Mouse (Mus musculus): ENCODE results near the gene Smug1. TPM values are rescaled to one million over a fixed set of nuclear protein-coding genes. Genes with fewer than 3 reads are reported as not detected.

Smug1 gene
- polyA plus RNA-seq, 1 experiment from 2014 or later: 15.8 TPM

DNA sequence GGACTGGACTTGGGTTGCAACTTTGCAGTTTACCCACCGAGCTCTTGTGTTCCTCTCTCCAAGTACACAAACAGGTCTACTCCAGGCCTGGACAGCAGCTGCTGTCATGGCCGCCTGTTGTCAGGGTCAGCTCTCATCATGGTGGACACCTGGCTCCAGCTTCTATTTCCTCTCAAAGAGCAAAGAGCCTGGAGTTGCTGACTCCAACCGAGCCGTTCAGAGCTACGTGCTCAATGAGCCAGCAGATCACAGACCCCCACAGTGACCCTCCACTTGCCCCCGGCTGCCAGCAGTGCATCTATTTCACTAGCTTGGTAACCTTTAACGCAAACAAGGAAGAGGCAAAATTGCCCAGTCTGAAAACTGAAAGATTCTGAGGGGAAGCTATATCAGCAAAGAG is 23.2 kb upstream of the Smug1 start:
- Histone ChIP-seq H3K9me3 (no peaks in the 10 kb centered on the region), H3K4me3 (no peak overlapping the region), H3K27me3 (replicated peaks) (no peaks in the 10 kb centered on the region), H3K4me2 (no peak overlapping the region), H3K36me3 (peaks cover 52% of the 10 kb centered on the region), H3K9ac (no peak overlapping the region), H3K4me1 (peaks cover 18% of the 10 kb centered on the region), H3K27ac (replicated peaks) (no peak overlapping the region)
- WGBS: 88% methylated on average over 7 of the region's 7 CpGs
- ATAC-seq (ENCODE audit: extremely low read depth, insufficient number of reproducible peaks, low FRiP score, low TSS enrichment): no peak

DNA sequence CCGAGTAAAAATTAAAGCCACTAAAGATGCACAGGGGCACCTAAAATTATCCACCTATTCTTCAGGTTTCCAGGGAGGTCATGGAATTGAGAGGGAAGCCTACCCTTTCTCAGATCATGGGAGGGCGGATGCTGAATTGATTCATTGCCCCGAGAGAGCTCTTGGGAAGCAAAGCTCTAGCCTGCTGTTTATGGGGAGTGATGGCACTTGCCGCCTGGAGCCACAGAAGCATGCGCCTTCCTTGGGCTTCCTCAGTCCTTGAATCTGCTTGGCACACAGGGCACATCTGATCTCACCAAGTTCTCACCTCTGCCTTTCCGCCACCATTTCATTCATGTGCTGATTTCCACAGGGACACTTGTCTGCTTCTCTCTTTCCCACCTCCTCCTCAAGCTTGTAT is 20.9 kb upstream of the Smug1 start:
- ATAC-seq (ENCODE audit: extremely low read depth, insufficient number of reproducible peaks, low FRiP score, low TSS enrichment): no peak
- WGBS: 75% methylated on average over 6 of the region's 6 CpGs
- H3K36me3 ChIP-seq: peaks cover 30% of the 10 kb centered on the region
- H3K4me2 ChIP-seq: no peak overlapping the region
- H3K9me3 ChIP-seq: no peaks in the 10 kb centered on the region
- no peak overlapping the region for H3K4me3 ChIP-seq
- H3K27me3 ChIP-seq (replicated peaks): peaks cover 17% of the 10 kb centered on the region
- H3K4me1 ChIP-seq: peaks cover 28% of the 10 kb centered on the region
- no peak overlapping the region for H3K27ac ChIP-seq (replicated peaks)
- H3K9ac ChIP-seq: no peak overlapping the region

DNA sequence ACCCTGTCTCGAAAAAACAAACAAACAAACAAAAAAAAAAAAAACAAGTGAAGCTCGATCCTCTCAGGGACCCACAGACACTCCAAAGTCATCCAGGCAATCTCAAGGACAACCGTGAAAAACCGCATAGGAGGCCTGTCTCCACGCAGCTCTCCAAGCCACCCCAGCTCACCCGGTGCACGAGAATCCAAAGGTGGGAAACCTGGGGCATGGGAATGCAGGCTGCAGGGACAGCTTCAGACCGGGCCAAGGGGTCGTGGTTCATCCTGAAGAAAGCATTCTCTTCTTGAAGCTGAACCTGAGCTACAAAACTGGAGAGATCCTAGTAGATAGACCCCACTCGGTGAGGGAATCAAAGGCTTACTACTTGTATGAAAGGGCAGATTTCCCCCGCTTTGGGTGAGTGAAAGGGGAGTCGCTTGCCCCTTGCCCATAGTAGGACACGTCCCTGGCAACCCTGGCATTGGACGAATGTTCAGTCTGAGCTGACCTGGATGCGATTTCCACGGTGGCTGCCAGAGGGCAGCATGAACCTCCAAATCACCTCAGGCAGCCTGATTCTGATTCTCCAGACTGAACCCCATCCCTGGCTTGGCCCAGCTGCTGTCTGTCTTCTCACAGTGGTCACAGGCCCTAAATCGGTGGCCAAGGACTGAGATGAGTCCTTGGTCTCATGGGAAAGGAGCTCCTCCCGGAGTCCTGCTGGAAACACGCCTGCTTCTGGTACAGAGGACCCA is 18.7 kb upstream of the Smug1 start:
- Histone ChIP-seq H3K4me2 (no peak overlapping the region), H3K36me3 (peaks cover 8% of the 10 kb centered on the region), H3K27ac (replicated peaks) (no peak overlapping the region), H3K27me3 (replicated peaks) (peaks cover 32% of the 10 kb centered on the region), H3K9me3 (no peaks in the 10 kb centered on the region), H3K9ac (peak overlapping the region; percentile 50), H3K4me1 (peaks cover 34% of the 10 kb centered on the region), H3K4me3 (no peak overlapping the region)
- WGBS: 43% methylated on average over 19 of the region's 19 CpGs
- ATAC-seq (ENCODE audit: extremely low read depth, insufficient number of reproducible peaks, low FRiP score, low TSS enrichment): no peak

DNA sequence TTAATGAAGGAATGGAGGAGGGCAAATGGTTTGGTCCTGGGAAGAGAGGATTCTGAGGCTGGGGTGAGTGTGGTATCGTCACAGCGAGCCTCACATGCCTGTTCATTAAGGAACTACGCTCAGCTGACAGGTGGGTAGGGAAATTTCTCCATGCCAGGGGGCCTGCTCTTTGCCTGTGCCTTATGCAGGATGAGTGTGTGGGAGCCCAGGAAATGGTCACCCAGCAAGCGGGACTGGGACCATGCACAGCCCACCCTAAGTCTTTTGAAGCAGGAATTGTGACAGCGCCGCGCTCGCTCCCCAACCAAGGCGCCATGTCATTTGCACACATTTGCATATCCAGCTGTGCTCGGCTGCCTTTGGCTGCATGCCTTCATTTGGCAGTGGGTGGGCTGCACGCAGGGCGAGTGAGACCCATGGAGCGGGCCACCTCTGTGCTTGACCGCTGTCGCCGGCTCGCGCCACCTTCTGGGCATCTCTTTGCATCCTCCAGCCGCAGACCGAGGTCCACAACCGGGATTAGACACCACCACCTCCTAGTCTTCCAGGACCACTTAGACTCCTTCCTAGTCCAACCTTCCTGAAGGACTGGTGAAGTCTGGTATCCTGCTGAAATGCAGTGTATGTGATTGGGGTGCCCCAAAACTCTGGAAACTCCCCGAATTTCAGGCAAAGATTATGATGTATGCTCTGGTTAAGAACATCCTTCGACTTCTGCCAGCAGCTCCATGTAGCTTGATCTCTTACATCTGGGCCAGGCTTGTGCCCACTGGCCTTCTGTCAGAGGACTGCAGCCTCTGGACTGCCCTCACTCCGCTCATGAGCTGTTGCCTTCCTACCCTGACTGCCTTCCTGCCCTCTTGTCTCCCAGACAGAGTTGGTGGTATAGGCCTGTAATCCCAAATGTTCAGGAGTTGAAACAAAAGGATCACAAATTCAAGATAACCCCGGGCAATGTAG is 17.0 kb upstream of the Smug1 start:
- Histone ChIP-seq H3K36me3 (no peaks in the 10 kb centered on the region), H3K4me1 (peaks cover 24% of the 10 kb centered on the region), H3K9me3 (no peaks in the 10 kb centered on the region), H3K27me3 (replicated peaks) (peaks cover 49% of the 10 kb centered on the region), H3K9ac (peak overlapping the region; percentile 60), H3K4me2 (peak overlapping the region; percentile 72), H3K27ac (replicated peaks) (no peak overlapping the region), H3K4me3 (peak overlapping the region; percentile 53)
- 12% methylated on average over 25 of the region's 25 CpGs for WGBS
- no peak for ATAC-seq (ENCODE audit: extremely low read depth, insufficient number of reproducible peaks, low FRiP score, low TSS enrichment)

DNA sequence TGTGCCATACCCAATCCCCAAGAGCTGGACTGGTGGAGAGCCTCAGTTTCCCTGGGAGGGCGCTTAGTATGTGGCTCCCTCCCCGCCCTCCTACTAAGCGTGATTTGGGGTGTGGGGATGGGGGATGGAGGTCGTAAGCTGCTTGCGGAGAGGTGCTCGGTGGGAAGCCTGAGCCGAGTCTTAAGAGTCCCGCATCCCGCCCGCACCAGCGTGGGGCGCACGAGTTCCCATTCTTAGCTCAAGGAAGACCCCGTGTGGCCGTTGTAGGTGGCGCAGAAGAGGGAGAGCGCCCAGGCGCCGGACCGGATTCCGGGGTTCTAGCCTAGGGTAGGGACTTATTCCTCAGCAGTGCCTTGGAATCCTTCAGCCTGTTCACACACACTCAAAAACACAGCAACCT is 16.2 kb upstream of the Smug1 start:
- H3K36me3 ChIP-seq: no peaks in the 10 kb centered on the region
- H3K9ac ChIP-seq: peak overlapping the region; percentile 60
- peaks cover 57% of the 10 kb centered on the region for H3K27me3 ChIP-seq (replicated peaks)
- under 1% methylated on average over 21 of the region's 21 CpGs for WGBS
- no peaks in the 10 kb centered on the region for H3K9me3 ChIP-seq
- H3K4me1 ChIP-seq: peaks cover 24% of the 10 kb centered on the region
- no peak overlapping the region for H3K27ac ChIP-seq (replicated peaks)
- H3K4me2 ChIP-seq: peak overlapping the region; percentile 72
- ATAC-seq (ENCODE audit: extremely low read depth, insufficient number of reproducible peaks, low FRiP score, low TSS enrichment): no peak
- peak overlapping the region; percentile 53 for H3K4me3 ChIP-seq

DNA sequence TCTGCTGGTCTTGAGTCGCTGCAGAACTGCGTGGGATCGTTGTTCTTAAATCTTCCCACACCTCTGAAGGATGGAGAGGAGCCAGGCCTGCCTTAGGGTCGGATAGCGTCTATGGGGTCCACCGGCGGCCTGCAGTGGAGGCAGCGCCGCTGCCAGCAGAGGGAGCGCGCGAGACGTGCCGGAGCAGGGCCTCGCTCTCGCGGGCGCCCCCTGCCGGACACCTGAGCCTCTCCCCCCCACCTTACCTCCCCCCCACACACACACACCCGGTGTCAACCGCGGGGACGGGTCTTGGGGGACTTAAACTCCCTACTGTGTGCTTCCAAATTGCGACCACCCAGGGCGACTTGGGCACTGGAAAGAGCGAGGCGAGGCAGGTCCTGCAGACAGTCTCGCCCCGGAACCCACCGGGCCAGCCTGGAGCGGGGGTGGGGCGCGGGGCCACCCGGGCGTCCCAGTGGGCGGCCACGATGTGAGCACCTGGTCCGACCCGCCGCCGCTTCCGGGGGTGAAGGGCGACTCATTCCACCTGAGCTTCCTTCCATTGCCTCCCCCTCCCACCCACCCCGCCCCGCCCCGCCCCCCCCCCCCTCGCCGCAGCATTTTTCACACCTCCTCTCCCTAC is 15.4 kb upstream of the Smug1 start:
- Histone ChIP-seq H3K4me3 (peak overlapping the region; percentile 53), H3K27ac (replicated peaks) (no peak overlapping the region), H3K4me1 (peaks cover 31% of the 10 kb centered on the region), H3K27me3 (replicated peaks) (peaks cover 66% of the 10 kb centered on the region), H3K9me3 (no peaks in the 10 kb centered on the region), H3K36me3 (no peaks in the 10 kb centered on the region), H3K9ac (peak overlapping the region; percentile 70), H3K4me2 (peak overlapping the region; percentile 72)
- 1% methylated on average over 37 of the region's 48 CpGs for WGBS
- ATAC-seq (ENCODE audit: extremely low read depth, insufficient number of reproducible peaks, low FRiP score, low TSS enrichment): no peak

DNA sequence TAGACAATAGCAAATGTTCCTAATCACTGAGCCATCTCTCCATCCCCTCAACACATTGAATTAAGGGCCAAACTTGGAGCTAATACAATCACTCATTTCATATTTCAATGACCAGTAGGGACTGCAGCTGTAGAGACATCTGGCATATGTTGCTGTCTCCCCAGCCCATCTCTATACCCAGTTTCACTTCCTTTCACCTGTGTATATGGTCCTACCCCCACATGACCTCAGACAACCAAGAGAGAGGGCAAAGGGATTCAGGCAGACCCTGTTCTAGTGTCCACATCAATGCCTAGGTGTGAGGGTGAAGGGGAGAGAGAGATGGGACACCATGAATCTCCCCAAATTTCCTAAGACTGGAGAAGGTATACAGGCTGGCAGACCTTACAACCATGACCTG is 13.5 kb upstream of the Smug1 start:
- no peak for ATAC-seq (ENCODE audit: extremely low read depth, insufficient number of reproducible peaks, low FRiP score, low TSS enrichment)

DNA sequence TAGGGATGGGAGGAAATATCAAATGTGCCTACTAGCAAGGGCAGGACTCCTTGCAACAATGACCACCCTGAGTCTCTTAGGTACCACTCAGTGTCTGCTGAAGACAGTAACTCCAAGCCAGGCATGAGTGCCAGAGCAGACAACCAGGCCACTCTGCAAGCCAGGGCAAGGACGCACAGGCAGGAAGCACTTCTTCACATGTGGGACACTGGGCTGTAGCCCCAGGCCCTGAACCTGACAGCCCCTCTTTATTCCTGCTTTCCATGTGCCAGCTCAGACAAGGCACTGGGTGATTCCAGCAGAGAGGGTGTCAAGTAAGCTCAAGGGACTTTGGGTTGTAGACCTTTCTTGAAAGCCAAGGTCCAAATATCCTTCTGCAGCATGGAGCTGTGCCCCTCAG is 11.9 kb upstream of the Smug1 start:
- no peak overlapping the region for H3K27ac ChIP-seq (replicated peaks)
- no peak overlapping the region for H3K4me3 ChIP-seq
- peaks cover 93% of the 10 kb centered on the region for H3K27me3 ChIP-seq (replicated peaks)
- no peaks in the 10 kb centered on the region for H3K9me3 ChIP-seq
- no peaks in the 10 kb centered on the region for H3K36me3 ChIP-seq
- WGBS: 60% methylated on average over 1 of the region's 1 CpGs
- ATAC-seq (ENCODE audit: extremely low read depth, insufficient number of reproducible peaks, low FRiP score, low TSS enrichment): no peak
- no peak overlapping the region for H3K4me2 ChIP-seq
- no peak overlapping the region for H3K9ac ChIP-seq
- H3K4me1 ChIP-seq: peaks cover 28% of the 10 kb centered on the region

More for the DNA sequence above, 13.5 kb upstream of the Smug1 start:
- Histone ChIP-seq H3K4me1 (peaks cover 32% of the 10 kb centered on the region), H3K4me3 (no peak overlapping the region), H3K9me3 (no peaks in the 10 kb centered on the region), H3K27me3 (replicated peaks) (peaks cover 84% of the 10 kb centered on the region), H3K36me3 (no peaks in the 10 kb centered on the region), H3K27ac (replicated peaks) (no peak overlapping the region), H3K4me2 (no peak overlapping the region), H3K9ac (no peak overlapping the region)

DNA sequence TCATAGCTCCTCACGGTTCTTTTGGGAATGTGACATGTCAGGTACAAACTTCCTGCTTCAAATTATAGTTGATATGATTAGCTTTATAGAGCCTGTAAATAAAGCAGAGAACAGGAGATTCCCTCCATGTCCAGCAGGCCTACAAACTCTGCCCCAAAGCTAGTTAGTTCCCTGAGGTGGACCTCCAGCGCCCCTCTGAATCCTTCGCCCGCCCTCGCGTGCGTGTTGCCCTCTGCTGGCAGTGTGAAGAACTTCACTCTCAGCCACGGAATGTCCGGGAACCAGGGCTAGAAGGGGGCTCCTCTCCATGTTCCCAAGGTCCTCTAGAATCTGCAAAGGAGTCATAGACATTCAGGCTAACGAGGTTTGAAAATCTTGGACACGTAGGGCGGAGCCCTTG is 11.2 kb upstream of the Smug1 start:
- ATAC-seq (ENCODE audit: extremely low read depth, insufficient number of reproducible peaks, low FRiP score, low TSS enrichment): no peak
- no peaks in the 10 kb centered on the region for H3K36me3 ChIP-seq
- WGBS: 9% methylated on average over 12 of the region's 12 CpGs
- peaks cover 93% of the 10 kb centered on the region for H3K27me3 ChIP-seq (replicated peaks)
- no peak overlapping the region for H3K9ac ChIP-seq
- no peaks in the 10 kb centered on the region for H3K9me3 ChIP-seq
- peaks cover 22% of the 10 kb centered on the region for H3K4me1 ChIP-seq
- no peak overlapping the region for H3K27ac ChIP-seq (replicated peaks)
- no peak overlapping the region for H3K4me3 ChIP-seq
- H3K4me2 ChIP-seq: 0 out of 2 replicates have a peak overlapping the region, but pooled peaks have one; percentile 39

DNA sequence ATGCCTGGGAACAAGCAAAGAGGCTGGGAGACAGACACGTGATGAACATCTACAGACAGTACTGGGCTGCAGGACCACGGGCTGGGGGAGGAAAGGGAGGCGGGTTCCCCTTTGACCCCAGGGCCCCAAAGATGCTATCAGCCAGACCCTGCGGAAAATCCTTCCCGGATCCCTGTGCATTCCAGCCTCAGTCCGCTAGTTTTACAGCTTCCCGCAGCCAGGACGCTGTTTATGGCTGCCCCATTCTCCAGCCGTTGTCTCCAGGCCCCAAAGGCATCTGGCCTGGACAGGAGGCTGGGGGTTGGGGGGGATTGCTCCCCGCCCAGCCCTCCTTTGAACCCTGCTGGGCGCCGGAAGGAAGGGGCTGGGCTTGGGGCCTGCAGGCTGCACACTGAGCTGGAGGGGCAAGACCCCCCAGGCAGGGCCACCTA is 10.7 kb upstream of the Smug1 start:
- ATAC-seq (ENCODE audit: extremely low read depth, insufficient number of reproducible peaks, low FRiP score, low TSS enrichment): no peak
- H3K9me3 ChIP-seq: no peaks in the 10 kb centered on the region
- peak overlapping the region; percentile 9; the same call in 1 of the 2 replicates for H3K4me3 ChIP-seq
- WGBS: 1% methylated on average over 12 of the region's 12 CpGs
- H3K4me2 ChIP-seq: peak overlapping the region; percentile 39; the same call in 1 of the 2 replicates
- no peaks in the 10 kb centered on the region for H3K36me3 ChIP-seq
- H3K27ac ChIP-seq (replicated peaks): no peak overlapping the region
- H3K27me3 ChIP-seq (replicated peaks): peaks cover 94% of the 10 kb centered on the region
- H3K9ac ChIP-seq: peak overlapping the region; percentile 64; the same call in 1 of the 2 replicates
- peaks cover 17% of the 10 kb centered on the region for H3K4me1 ChIP-seq

DNA sequence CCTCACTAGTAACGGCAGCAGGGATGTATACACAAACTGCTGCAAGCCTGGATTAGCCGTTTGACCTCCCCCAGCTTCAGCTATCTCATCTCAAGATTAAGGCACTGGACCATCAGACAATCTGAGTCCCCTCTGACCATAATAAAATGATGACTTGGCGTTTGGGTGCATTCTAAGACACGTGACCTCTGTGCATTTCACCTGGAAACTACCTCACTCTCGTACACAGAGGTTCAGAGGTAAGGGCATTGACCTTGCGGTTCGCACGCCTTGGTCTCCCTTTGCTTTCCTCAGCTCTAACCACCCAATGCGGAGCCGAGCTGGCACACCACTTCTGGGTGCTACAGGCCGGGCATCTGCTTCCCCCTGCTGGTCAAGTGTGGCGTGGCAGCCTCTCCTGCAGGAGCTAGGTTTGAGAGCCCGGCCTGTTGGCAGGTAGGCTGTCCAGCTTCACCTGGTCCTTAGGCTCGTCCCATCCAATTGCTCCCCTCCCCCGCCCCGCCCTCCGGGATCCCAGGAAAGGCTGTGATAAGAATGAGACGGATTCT is 10.1 kb upstream of the Smug1 start:
- Histone ChIP-seq H3K4me3 (peak overlapping the region; percentile 1; the same call in 1 of the 2 replicates), H3K9ac (no peak overlapping the region), H3K27me3 (replicated peaks) (peaks cover 100% of the 10 kb centered on the region), H3K4me2 (peak overlapping the region; percentile 39), H3K4me1 (peaks cover 13% of the 10 kb centered on the region), H3K27ac (replicated peaks) (no peak overlapping the region), H3K36me3 (no peaks in the 10 kb centered on the region), H3K9me3 (no peaks in the 10 kb centered on the region)
- 1% methylated on average over 18 of the region's 18 CpGs for WGBS
- ATAC-seq (ENCODE audit: extremely low read depth, insufficient number of reproducible peaks, low FRiP score, low TSS enrichment): 0 out of 2 replicates have a peak, but pooled peaks have one; percentile 20

Data from heart, embryonic 13.5 days (tissue).